Mouse (Mus musculus): ENCODE measurements at regions not wholly inside any gene's neighbourhood (a gene's known extent, or its start where the extent isn't known, plus 50 kb on each side); places are given as distances from the start of the nearest gene placed in this dataset.
A peak's percentile ranks its signal among the peaks of the same experiment; 100 is the strongest.

DNA sequence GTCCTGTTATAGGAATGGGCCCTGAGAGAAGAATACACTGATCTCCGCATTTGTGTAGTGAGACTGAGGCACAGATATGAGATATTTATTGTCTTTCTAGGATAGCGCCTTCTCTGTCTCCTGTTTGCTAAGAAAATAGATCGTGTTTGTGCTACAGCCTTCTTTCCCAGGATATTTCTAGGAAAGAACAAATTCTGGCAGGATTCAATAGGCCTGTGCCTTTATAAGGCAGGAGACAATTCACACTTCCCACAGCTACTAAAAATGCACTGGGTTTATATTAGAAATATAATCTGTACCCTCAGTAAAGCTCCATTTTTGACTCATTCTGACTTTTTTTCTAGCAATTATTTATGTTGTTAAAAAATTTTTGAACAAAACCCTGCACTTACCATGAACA is 854.7 kb downstream of the Epha4 start:
- no peak for DNase-seq (ENCODE audit: low spot score in 2 of 2)

GRCm38 (mm10) chr1:76664381-76664780 is 850.5 kb downstream of the Epha4 start:
- no peak for DNase-seq (ENCODE audit: low spot score in 2 of 2)

DNA sequence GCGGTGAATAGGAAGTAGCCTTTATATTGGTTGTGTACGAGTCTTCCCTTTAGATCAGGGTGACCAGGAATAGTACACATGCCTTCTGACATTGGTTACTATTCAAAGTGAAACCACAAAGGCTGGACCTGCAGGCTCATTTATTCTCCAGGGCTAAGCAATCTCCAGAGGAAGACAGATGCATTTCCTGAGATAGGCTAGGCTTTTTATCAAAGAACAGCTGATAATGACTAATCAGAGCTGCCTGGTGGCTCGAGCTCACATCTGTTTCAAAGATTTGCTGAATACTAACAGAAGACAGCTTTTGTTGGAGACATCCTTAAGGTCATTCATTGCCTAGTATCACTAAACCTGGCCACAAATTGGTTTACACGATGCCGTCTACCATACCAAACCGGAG is 838.1 kb downstream of the Epha4 start:
- no peak for DNase-seq (ENCODE audit: low spot score in 2 of 2)

DNA sequence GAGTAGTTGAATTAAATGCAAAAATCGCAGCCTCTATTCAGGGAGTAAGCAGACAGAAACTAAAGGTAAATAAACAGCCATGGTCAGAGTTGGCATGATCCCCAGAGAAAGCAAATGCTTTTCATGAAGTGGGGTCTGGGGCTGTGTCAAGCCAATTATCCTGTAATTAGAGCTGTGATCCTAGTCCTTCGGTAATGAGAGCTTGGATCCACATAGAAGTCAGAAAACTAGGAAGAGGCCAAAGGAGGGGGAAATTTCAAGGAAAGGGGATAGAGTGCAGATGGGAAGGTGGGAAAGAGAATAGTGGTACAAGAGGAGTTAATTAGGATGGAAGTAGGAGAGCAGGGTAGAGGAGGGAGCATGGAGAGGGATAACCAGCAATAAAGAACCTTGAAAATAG is 809.3 kb downstream of the Epha4 start:
- no peak for DNase-seq (ENCODE audit: low spot score in 2 of 2)

- DNase-seq (ENCODE audit: low spot score in 2 of 2), result no peak
These were observed 797.1 kb downstream of the Epha4 start for GRCm38 (mm10) chr1:76717639-76718292.

GRCm38 (mm10) chr1:76724453-76724852 is 790.4 kb downstream of the Epha4 start:
- DNase-seq (ENCODE audit: low spot score in 2 of 2), result no peak

DNA sequence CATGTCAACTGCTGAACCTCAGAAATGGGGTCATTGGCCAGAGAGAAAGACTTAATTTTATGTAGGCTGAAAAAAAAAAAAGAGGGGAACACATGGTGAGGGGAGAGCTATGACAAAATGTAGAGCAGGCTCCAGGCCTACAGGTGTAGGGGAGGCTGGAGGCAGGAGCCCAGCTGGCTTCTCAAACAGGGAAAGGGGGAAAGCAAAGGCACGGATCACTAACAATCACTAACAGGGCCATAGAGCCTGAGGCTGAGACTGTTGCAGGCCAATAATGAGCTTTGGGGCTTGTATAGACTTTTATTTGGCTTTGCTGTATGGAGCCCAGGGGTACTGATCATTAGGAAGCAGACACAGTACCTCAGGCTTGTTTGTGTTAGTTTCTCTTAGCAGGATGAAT is 777.9 kb downstream of the Epha4 start:
- no peak for DNase-seq (ENCODE audit: low spot score in 2 of 2)

DNA sequence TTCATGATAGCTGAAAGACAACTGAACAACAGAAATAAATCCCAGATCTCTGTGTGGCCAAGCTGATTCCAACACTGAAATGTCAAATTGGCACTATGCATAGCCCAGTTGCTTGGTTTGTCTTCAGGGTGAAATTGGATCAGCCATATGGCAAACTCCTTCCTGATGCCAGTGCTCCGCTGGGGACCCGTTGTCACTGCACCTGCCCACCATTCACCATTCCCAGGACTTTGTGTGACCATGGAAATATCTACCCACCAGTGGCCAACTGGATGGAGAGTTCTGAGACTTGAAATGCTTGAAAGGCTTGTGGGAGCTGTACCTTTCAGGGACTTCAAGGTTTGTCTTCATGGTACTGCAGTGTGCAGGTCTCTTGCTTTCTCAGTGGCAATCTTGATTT is 777.2 kb downstream of the Epha4 start:
- DNase-seq (ENCODE audit: low spot score in 2 of 2), result peak in 1 of 2 experiments; percentile 49

DNA sequence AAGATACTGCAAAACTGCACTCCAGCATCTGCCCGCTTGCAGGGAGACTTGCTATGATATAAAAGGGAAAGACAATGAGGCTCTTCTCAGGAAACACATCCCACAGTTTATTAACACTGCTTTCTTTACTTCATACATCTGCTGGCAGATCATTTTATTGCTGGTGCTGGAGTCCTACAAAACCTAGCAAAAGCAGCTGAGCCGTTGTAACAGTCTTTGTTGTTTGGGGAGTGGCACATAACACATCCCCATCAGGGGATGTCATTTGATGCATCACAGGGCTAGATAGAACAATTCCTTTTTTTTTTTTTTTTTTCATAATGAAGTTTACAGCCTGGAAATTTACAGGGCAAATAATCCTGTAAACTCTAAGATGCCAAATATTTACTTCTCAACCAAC is 742.2 kb downstream of the Epha4 start:
- DNase-seq (ENCODE audit: low spot score in 2 of 2), result no peak

DNA sequence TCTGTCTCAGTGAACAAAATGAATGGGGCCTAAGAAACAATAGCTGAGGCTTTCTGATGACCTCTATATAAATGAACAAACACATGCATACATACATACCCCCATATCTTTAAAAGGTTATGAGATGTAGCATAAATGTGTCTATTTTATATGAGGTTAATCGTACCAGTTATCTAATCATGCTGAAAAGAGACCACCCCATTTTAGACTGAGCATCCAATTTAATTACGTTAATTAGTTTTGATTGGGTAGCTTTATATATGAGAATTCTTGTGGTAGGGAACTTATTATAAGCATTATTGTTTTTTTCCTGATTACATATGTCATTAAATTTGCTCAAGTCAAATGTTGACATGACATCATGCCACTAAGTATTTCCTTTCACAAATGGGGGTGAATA is 728.0 kb downstream of the Epha4 start:
- no peak for DNase-seq (ENCODE audit: low spot score in 2 of 2)

DNA sequence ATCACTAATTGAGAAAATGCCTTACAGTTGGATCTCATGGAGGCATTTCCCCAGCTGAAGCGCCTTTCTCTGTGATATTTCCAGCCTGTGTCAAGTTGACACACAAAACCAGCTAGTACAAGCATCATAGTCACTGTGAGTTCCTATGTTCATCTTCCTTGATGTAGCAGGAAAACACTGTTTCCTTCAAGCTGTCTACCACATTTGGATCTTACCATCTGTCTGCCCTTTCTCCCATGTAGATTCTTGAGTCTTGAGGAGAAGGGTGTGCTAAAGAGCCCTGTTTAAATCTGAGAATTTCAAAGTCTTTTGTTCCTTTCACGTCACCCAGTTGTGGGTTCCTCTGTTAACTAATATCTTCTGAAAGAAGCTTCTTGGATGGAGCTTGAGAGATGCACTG is 721.5 kb downstream of the Epha4 start:
- no peak for DNase-seq (ENCODE audit: low spot score in 2 of 2)

GRCm38 (mm10) chr1:76819906-76820305 is 695.0 kb downstream of the Epha4 start:
- no peak for DNase-seq (ENCODE audit: low spot score in 2 of 2)

GRCm38 (mm10) chr1:76821610-76822009 is 693.3 kb downstream of the Epha4 start:
- DNase-seq (ENCODE audit: low spot score in 2 of 2), result no peak

GRCm38 (mm10) chr1:76829690-76830089 is 685.2 kb downstream of the Epha4 start:
- no peak for DNase-seq (ENCODE audit: low spot score in 2 of 2)

DNA sequence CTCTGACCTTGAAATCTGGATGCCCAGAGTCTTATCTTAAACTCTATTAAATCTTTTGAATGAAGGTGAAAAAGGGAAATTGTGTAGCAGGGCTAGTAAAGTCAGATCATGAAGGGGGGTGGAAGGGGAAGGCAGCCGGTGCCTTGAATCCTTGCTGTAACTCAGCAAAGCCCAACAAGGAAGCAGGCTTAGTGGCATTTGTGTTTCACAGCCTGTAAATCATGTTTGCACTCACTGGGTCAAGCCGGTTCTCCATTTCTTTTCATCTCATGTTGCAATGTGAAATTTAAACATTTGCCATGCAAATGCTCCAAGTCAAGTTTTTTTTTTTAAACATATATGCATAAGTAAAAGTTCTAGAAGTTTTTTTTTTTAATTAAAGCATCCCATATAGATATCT is 682.6 kb downstream of the Epha4 start:
- no peak for DNase-seq (ENCODE audit: low spot score in 2 of 2)

- no peak for DNase-seq (ENCODE audit: low spot score in 2 of 2)
These were observed 679.7 kb downstream of the Epha4 start for GRCm38 (mm10) chr1:76835028-76835683.

DNA sequence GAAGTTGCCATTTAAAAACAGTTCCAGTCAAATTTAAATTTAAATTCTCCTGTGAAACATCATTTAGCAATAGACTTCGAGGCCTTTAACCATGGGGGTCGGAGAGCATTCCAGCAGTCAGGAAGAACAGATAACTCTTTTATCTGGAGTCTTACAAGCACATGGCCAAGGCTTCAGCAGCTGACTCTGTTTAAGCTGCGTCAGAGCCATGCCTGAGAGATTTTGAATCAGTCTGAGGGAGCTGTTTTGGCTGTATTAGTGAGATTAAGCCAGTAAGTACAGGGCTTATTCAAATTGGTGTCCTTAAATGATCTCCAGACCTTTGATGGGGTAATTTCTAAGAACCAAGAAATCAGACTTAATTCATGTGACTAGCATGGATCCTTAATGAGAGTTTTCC is 665.5 kb downstream of the Epha4 start:
- no peak for DNase-seq (ENCODE audit: low spot score in 2 of 2)

GRCm38 (mm10) chr1:76866304-76866968 is 648.5 kb downstream of the Epha4 start:
- DNase-seq (ENCODE audit: low spot score in 2 of 2), result peak in 1 of 2 experiments; percentile 4

DNA sequence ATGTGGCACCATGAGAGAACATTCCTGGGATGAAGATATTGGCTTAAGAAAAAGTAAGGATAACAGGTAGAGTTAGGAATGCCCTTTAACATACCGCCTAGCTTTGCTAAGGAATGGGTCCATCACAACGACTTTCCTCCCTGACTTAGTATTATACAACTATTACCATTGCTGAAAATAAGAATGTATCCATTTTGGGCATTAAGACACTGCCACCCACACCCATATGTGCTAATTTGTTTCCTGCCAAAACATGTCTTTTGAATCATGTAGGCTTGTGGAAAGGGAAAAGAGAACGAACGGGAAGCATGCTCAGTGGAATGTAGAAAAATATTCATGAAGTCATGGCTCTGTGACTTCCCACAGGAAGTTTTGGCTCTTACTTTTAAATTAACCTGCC is 641.7 kb downstream of the Epha4 start:
- no peak for DNase-seq (ENCODE audit: low spot score in 2 of 2)

GRCm38 (mm10) chr1:76880111-76880782 is 634.6 kb downstream of the Epha4 start:
- DNase-seq (ENCODE audit: low spot score in 2 of 2), result no peak

- no peak for DNase-seq (ENCODE audit: low spot score in 2 of 2)
These were observed 634.1 kb downstream of the Epha4 start for GRCm38 (mm10) chr1:76880783-76881145.

- no peak for DNase-seq (ENCODE audit: low spot score in 2 of 2)
These were observed 618.6 kb downstream of the Epha4 start for GRCm38 (mm10) chr1:76896152-76896864.

Data from cerebellum, postnatal 4 days (tissue).